Mouse (Mus musculus) heart, embryonic 13.5 days (tissue): ENCODE data around the gene Mettl18. TPM values are rescaled to one million over a fixed set of nuclear protein-coding genes. Genes with fewer than 3 reads are reported as not detected.

ENCODE experiments used
- ATAC-seq: fragments of 200-750 bp; cut with Nextera tagmentation; 2 replicates; pipeline ENCODE4 v1.8.0; 2017; ENCODE audit warnings: moderate TSS enrichment; ENCODE audit not compliant: insufficient number of reproducible peaks, low FRiP score, low TSS enrichment; ENCODE audit errors: extremely low read depth
- H3K27ac ChIP-seq: fragments of 300-500 bp; sonication (generic); replicated peaks from 2 replicates; pipeline ENCODE4 v1.5.1; 2015; ENCODE audit warnings: moderate library complexity, mild to moderate bottlenecking, inconsistent platforms
- H3K27me3 ChIP-seq: fragments of 300-500 bp; sonication (generic); replicated peaks from 2 replicates; pipeline ENCODE4 v1.6.1; 2015; ENCODE audit warnings: mild to moderate bottlenecking, inconsistent platforms
- H3K36me3 ChIP-seq: fragments of 300-500 bp; sonication (generic); 2 replicates; pipeline ENCODE4 v1.6.1; 2015; ENCODE audit warnings: mild to moderate bottlenecking, inconsistent platforms
- H3K4me1 ChIP-seq: fragments of 300-500 bp; sonication (generic); 2 replicates; pipeline ENCODE4 v1.6.1; 2015; ENCODE audit warnings: inconsistent platforms
- H3K4me2 ChIP-seq: fragments of 300-500 bp; sonication (generic); 2 replicates; pipeline ENCODE4 v1.6.1; 2015; ENCODE audit warnings: inconsistent platforms, mild to moderate bottlenecking, moderate library complexity
- H3K4me3 ChIP-seq: fragments of 300-500 bp; sonication (generic); 2 replicates; pipeline ENCODE4 v1.5.1; 2015; ENCODE audit warnings: moderate library complexity, mild to moderate bottlenecking, inconsistent platforms
- H3K9ac ChIP-seq: fragments of 300-500 bp; sonication (generic); 2 replicates; pipeline ENCODE4 v1.6.1; 2015; ENCODE audit warnings: inconsistent platforms, mild to moderate bottlenecking, moderate library complexity
- H3K9me3 ChIP-seq: fragments of 300-500 bp; sonication (generic); 2 replicates; pipeline ENCODE4 v1.6.1; 2016; ENCODE audit warnings: inconsistent platforms
- WGBS: fragments of 180-500 bp; shearing (Covaris S2); methylation state at CpG from one replicate; pipeline ENCODE4 v1.1.7; 2015; ENCODE audit warnings: mixed read lengths; 5-methylcytosine and 5-hydroxymethylcytosine counted together
- polyA plus RNA-seq: library from polyadenylated mRNA; unstranded; fragments of >200 nt; fragmentation: Nextera tagmentation; extraction: Ambion mirVana; gene quantifications from 2 replicates; pipeline ENCODE4 v1.2.1, GENCODE M21; 2015

Mettl18 gene
- 5.0 and 7.0 TPM in 2 replicates for polyA plus RNA-seq

DNA sequence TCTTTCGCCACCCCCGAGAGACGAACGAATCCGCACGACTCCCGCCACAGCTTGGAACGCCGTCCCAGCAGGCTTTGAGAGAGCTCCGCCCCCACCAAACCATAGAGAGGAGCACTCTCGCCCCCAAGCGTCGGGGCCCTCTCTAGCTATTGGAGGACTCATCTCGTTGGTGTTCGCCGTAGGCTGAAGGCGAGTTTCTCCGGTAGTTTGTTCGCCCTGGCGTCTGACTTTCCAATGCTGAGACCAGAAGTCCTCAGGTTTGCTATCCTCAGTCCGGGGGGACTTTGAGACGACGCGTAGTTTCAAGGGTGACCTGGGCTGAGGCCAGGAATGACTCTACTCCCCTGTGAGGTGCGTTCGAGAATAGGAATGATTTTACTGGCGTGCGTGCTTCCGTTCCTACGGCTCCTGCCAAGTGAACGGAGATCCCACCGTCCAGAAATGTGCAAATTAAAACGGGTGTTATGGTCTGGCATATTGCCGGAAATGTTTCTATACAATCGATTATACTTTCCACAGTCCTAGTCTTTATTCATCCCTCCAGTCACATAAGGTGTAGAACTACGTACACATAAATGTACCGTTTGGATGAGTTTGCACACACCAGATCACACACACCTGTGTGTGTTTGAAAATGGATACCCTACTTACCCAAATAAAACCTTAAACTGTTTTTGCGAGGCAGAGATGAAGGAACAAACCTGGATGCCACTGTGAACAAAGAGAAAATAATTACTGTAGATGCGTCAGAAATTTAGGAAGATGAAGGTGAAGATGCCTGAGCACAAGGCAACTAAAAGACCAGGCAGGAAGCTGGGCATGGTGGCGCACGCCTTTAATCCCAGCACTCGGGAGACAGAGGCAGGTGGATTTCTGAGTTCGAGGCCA, at the start of gene Mettl18, which contains the start of gene BC055324:
Gene Mettl18, plus strand, starts transcription at position 169 of the 888 bp plus-strand sequence.
Gene BC055324, minus strand, starts transcription at position 76 of the 888 bp plus-strand sequence.
- Histone ChIP-seq H3K4me3 (peak within 1 kb of the TSS; percentile 72), H3K4me1 (peaks cover 14% of the 10 kb centered on the region), H3K9ac (peak within 1 kb of the TSS; percentile 87), H3K9me3 (no peaks in the 10 kb centered on the region), H3K4me2 (peak within 1 kb of the TSS; percentile 87), H3K27me3 (no peaks in the 10 kb centered on the region), H3K27ac (peak within 1 kb of the TSS; percentile 83), H3K36me3 (peaks cover 13% of the 10 kb centered on the region)
- peak; percentile 85 for ATAC-seq
- 3% methylated on average over 43 of the region's 43 CpGs for WGBS

DNA sequence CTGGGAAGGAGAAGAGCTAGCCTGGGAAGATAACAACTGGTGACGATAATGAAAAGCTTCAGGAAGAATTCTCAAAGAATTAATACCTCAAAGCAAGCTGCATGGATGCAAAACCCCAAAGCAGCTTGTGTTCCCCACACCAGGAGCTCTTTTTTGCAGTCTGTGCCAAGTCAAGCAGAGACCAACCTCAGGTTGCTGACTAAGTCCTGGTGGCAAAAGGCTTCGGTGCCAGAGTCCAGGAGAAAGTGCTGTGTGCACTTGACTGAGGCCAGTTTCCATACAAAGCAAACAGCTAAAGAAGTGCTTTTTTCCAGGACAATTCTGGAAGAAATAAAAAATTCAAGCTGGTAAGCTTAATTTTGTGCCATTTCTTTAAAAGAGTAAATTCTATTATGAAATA, 41.3 kb upstream of the Mettl18 start:
- Histone ChIP-seq H3K4me1 (0 out of 2 replicates have a peak, but pooled peaks cover 3% of the 10 kb centered on the region), H3K36me3 (peaks cover 91% of the 10 kb centered on the region), H3K9me3 (no peaks in the 10 kb centered on the region), H3K27ac (no peak overlapping the region), H3K9ac (no peak overlapping the region), H3K27me3 (no peaks in the 10 kb centered on the region), H3K4me3 (no peak overlapping the region), H3K4me2 (no peak overlapping the region)
- WGBS: 76% methylated on average over 2 of the region's 2 CpGs
- ATAC-seq: no peak

DNA sequence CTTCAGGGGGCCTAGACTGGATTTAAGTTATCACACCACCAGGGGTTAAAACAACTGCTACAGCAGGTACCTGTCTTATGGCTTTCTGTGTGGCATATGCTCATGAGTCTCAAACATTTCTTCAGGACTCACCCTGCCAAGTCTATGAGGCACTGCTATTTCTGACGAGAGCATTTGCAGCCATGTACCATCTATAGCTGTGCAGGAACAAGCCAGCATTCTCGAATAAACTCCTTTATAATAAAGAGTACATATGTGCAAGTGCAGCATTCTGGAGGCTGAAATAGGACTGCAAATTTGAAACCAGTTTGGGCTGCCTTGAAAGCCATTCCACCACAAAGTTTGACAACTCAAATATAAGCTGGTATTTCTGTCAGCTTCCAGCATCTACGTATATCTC, 36.7 kb upstream of the Mettl18 start:
- no peaks in the 10 kb centered on the region for H3K4me1 ChIP-seq
- no peak for ATAC-seq
- peaks cover 79% of the 10 kb centered on the region for H3K36me3 ChIP-seq
- H3K27ac ChIP-seq: no peak overlapping the region
- 83% methylated on average over 3 of the region's 3 CpGs for WGBS
- H3K4me3 ChIP-seq: no peak overlapping the region
- no peaks in the 10 kb centered on the region for H3K9me3 ChIP-seq
- no peaks in the 10 kb centered on the region for H3K27me3 ChIP-seq
- H3K9ac ChIP-seq: no peak overlapping the region
- no peak overlapping the region for H3K4me2 ChIP-seq

DNA sequence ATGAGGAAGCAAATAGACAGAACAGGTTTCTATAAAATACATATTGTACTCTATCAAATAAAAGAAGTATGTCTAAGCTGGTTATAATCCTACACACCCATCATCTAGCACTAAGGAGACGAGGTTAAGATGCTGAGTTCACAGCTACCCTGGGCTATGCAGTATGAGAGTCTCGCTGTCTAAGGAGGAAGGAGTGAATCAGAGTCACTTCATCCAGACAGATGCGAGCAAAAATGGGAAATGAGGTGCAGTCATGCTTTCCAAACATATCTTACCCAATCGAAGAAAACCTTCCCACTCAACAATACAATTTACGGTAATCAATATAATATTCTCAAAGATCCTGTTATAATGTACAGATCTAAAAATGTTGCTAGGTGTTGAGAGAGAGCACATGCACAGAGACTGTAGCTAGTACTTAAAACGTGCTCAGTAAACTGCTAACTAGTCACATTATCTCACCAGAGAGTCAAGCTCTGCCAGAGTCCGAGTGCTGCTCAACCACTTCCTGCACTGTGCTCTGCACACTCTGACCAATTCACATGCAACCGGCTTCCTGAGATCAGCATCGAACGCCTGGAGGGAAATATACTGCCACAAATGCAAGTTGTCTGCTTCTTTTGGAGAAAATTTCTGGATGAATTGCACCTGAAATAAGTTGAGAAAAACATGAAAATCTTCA, 30.5 kb upstream of the Mettl18 start:
- WGBS: 82% methylated on average over 10 of the region's 10 CpGs
- no peaks in the 10 kb centered on the region for H3K27me3 ChIP-seq
- no peaks in the 10 kb centered on the region for H3K4me1 ChIP-seq
- no peak overlapping the region for H3K9ac ChIP-seq
- no peaks in the 10 kb centered on the region for H3K9me3 ChIP-seq
- no peak overlapping the region for H3K27ac ChIP-seq
- peaks cover 61% of the 10 kb centered on the region for H3K36me3 ChIP-seq
- H3K4me3 ChIP-seq: no peak overlapping the region
- no peak overlapping the region for H3K4me2 ChIP-seq
- no peak for ATAC-seq

DNA sequence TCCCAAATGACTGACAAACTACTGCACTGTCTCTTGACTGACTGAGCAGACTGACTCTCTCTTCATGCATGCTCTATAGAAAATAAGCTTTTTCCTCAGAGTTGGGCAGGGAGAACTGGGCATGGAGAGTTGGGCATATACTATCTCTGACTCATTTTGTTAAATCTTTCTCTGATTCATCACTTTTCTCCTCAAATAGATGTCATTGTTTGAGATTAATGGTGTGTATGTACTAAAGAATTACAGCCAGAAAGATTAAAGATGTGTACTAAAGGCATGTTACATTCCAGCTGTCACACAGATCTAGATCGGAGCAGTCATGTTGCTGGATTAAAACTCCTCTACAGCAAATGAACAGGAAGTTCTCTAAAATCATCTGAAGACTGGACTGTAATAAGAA, 20.2 kb upstream of the Mettl18 start:
- Histone ChIP-seq H3K9ac (no peak overlapping the region), H3K4me3 (no peak overlapping the region), H3K36me3 (peaks cover 34% of the 10 kb centered on the region), H3K4me1 (peaks cover 12% of the 10 kb centered on the region), H3K4me2 (no peak overlapping the region), H3K27me3 (no peaks in the 10 kb centered on the region), H3K27ac (no peak overlapping the region), H3K9me3 (no peaks in the 10 kb centered on the region)
- ATAC-seq: no peak
- 59% methylated on average over 1 of the region's 1 CpGs for WGBS

DNA sequence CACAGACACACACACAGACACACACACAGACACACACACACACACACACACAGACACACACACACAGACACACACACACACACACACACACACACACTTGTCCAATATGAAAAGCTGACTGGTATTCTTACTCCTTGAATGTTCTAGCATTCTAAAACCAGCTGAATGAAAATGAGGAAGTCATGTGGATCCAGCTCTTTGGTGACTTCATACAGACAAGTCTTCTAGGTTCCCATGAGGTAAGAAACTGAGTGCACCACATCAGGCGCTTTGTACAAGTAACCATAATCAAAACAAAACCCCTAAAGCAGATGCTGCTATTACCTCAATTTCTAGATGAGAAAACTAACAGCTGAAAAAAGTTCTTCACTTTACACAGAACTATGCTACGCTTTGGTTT, 19.6 kb upstream of the Mettl18 start:
- 92% methylated on average over 2 of the region's 2 CpGs for WGBS
- H3K27me3 ChIP-seq: no peaks in the 10 kb centered on the region
- H3K9ac ChIP-seq: no peak overlapping the region
- H3K4me2 ChIP-seq: no peak overlapping the region
- H3K36me3 ChIP-seq: peaks cover 40% of the 10 kb centered on the region
- H3K27ac ChIP-seq: no peak overlapping the region
- no peak for ATAC-seq
- H3K4me1 ChIP-seq: peaks cover 9% of the 10 kb centered on the region
- no peak overlapping the region for H3K4me3 ChIP-seq
- no peaks in the 10 kb centered on the region for H3K9me3 ChIP-seq

DNA sequence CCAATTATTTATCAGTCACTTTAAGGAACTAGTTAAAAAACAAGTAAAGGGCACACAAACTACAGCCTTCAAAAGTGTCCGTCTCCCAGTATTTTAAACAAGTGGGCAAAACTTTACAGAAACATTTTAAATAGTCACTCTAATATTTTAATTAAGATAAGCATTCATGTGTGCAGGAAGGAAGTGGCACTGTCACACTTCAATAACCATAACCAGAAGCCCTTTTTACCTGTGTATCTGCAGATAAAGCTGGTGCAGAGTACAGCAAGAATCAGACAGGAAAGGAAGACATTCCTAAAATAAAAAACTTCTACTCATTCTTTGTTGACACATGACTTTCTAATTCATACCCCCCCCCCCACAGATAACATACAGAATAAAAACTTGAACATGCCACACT, 18.2 kb upstream of the Mettl18 start:
- no peak for ATAC-seq
- Histone ChIP-seq H3K4me3 (no peak overlapping the region), H3K36me3 (peaks cover 48% of the 10 kb centered on the region), H3K4me2 (no peak overlapping the region), H3K27me3 (no peaks in the 10 kb centered on the region), H3K9me3 (no peaks in the 10 kb centered on the region), H3K9ac (no peak overlapping the region), H3K27ac (no peak overlapping the region), H3K4me1 (peaks cover 3% of the 10 kb centered on the region)
- WGBS: 74% methylated on average over 1 of the region's 1 CpGs

DNA sequence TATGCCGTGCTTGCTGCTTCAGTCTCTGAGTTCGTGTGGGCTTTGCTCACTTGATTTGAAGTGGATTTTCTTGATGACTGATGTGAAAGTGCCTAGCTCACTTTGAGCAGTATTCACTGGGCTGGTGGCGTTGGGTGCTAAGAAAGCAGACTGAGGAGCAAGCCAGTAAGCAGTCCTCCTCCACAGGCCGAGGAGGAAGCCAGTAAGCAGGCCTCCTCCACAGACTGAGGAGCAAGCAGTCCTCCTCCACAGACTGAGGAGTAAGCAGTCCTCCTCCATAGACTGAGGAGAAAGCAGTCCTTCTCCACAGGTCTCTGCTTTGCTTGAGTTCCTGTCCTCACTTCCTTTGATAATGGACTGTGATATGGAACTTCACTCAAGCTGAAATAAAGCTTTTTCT, 2.3 kb upstream of the Mettl18 start:
- H3K4me3 ChIP-seq: no peak overlapping the region
- peaks cover 14% of the 10 kb centered on the region for H3K4me1 ChIP-seq
- no peak overlapping the region for H3K27ac ChIP-seq
- no peaks in the 10 kb centered on the region for H3K9me3 ChIP-seq
- ATAC-seq: no peak
- no peak overlapping the region for H3K4me2 ChIP-seq
- H3K9ac ChIP-seq: no peak overlapping the region
- H3K36me3 ChIP-seq: peaks cover 20% of the 10 kb centered on the region
- no peaks in the 10 kb centered on the region for H3K27me3 ChIP-seq
- WGBS: 62% methylated on average over 4 of the region's 4 CpGs

DNA sequence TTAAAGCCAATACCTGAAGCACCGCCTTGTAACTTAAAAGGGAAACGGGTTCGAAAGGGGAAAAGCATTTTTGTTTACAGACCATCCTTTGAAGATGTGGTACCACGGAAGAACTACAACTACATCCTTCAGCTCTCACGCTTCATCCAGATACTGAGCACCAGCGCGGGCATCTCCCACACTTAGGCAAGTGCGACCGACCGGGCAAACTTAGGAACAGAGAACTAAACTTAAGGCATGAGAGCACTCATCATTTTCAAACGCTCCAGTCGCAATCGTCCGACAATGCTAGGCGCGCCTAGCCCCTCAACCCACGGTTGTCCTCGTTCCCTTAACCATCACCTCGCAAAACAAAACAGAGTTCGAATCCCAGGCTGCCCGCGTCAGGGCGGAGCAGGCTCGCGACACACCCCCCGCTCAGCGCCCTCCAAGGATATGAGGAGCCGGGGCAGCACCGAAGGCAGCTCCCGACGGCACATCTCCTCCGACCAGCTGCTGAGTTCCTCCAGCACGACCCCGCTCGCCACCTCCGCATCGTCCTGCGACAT, 442 bp upstream of the Mettl18 start:
- peak overlapping the region; percentile 87 for H3K9ac ChIP-seq
- peak overlapping the region; percentile 83 for H3K27ac ChIP-seq
- WGBS: 1% methylated on average over 38 of the region's 38 CpGs
- H3K36me3 ChIP-seq: peaks cover 13% of the 10 kb centered on the region
- ATAC-seq: no peak
- H3K9me3 ChIP-seq: no peaks in the 10 kb centered on the region
- peak overlapping the region; percentile 72 for H3K4me3 ChIP-seq
- peak overlapping the region; percentile 87 for H3K4me2 ChIP-seq
- H3K27me3 ChIP-seq: no peaks in the 10 kb centered on the region
- H3K4me1 ChIP-seq: peaks cover 14% of the 10 kb centered on the region

DNA sequence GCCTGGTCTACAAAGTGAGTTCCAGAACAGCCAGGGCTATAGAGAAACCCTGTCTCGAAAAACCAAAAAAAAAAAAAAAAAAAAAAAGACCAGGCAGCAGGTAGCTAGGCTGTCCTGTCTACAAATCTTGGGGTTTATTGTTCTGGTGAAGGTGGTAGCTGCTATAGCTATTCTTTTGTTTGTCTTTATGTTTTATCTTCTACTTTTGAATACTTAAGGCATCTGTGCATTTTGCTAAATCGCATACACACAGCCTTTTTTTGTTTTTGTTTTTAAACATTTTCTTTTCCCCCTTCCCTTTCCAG, 872 bp downstream of the Mettl18 start:
- H3K9me3 ChIP-seq: no peaks in the 10 kb centered on the region
- 65% methylated on average over 2 of the region's 2 CpGs for WGBS
- H3K4me2 ChIP-seq: peak overlapping the region; percentile 87
- H3K36me3 ChIP-seq: peaks cover 13% of the 10 kb centered on the region
- no peak for ATAC-seq
- H3K27me3 ChIP-seq: no peaks in the 10 kb centered on the region
- peaks cover 14% of the 10 kb centered on the region for H3K4me1 ChIP-seq
- peak overlapping the region; percentile 87 for H3K9ac ChIP-seq
- no peak overlapping the region for H3K27ac ChIP-seq
- H3K4me3 ChIP-seq: peak overlapping the region; percentile 72

DNA sequence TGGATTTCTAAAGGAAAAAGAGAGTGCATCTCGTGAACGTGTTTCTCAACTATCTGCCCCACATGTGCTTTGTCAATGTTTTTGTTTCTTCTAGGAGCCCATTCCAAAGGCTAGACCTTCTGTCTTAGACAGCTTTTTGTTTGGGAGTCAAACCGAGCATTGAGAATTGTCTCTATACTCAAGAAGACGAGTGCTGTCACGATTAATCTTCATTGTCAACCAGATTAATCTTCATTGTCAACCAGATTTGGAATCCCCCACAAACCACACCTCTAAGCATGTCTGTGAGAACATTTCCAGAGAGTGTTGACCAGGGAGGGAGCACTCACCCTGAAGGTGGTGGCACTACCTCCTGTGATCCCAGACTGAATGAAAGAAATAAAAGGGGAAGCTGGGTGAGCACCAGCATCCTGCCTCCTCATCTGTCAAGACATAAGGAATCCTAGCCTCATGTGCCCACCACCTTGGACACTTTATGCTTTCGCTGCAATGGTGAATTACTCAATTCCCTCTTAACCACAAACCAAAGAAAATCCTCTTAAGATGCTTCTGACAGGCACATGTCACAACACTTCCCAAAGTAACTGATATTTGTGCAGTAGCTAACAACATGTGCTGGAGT, 7.3 kb downstream of the Mettl18 start:
- no peak overlapping the region for H3K9ac ChIP-seq
- no peaks in the 10 kb centered on the region for H3K27me3 ChIP-seq
- H3K27ac ChIP-seq: no peak overlapping the region
- peaks cover 3% of the 10 kb centered on the region; the same call in 1 of the 2 replicates for H3K36me3 ChIP-seq
- ATAC-seq: no peak
- no peak overlapping the region for H3K4me3 ChIP-seq
- H3K4me2 ChIP-seq: no peak overlapping the region
- H3K4me1 ChIP-seq: no peaks in the 10 kb centered on the region
- WGBS: 69% methylated on average over 6 of the region's 6 CpGs
- H3K9me3 ChIP-seq: no peaks in the 10 kb centered on the region
